Mouse (Mus musculus): Measurements from ENCODE around the gene Alk. TPM values are rescaled to one million over a fixed set of nuclear protein-coding genes. Genes with fewer than 3 reads are reported as not detected.

Alk gene
- polyA plus RNA-seq, 1 experiment from 2014 or later, result 8.3 TPM

- no peaks in the 10 kb centered on the region for H3K4me1 ChIP-seq
- H3K4me2 ChIP-seq, result no peak overlapping the region
- no peak overlapping the region for H3K27ac ChIP-seq (replicated peaks)
- no peaks in the 10 kb centered on the region for H3K36me3 ChIP-seq
- H3K9me3 ChIP-seq (replicated peaks), result no peaks in the 10 kb centered on the region
- H3K4me3 ChIP-seq (replicated peaks), result no peak overlapping the region
- no peak overlapping the region for H3K9ac ChIP-seq (replicated peaks)
- WGBS, result 82% methylated on average over 5 of the region's 5 CpGs
- no peaks in the 10 kb centered on the region for H3K27me3 ChIP-seq (replicated peaks)
- ATAC-seq (ENCODE audit: low FRiP score), result no peak
These were observed 596.0 kb downstream of the Alk start for GRCm38 (mm10) chr17:72008389-72008788.

- no peaks in the 10 kb centered on the region for H3K36me3 ChIP-seq
- no peak overlapping the region for H3K9ac ChIP-seq (replicated peaks)
- no peak overlapping the region for H3K4me2 ChIP-seq
- ATAC-seq (ENCODE audit: low FRiP score), result no peak
- WGBS, result 80% methylated on average over 6 of the region's 6 CpGs
- no peak overlapping the region for H3K27ac ChIP-seq (replicated peaks)
- H3K4me3 ChIP-seq (replicated peaks), result no peak overlapping the region
- no peaks in the 10 kb centered on the region for H3K9me3 ChIP-seq (replicated peaks)
- no peaks in the 10 kb centered on the region for H3K27me3 ChIP-seq (replicated peaks)
- no peaks in the 10 kb centered on the region for H3K4me1 ChIP-seq
These were observed 599.1 kb downstream of the Alk start for GRCm38 (mm10) chr17:72005365-72005764.

- no peak overlapping the region for H3K4me2 ChIP-seq
- peaks cover 3% of the 10 kb centered on the region; the same call in 1 of the 2 replicates for H3K4me1 ChIP-seq
- no peaks in the 10 kb centered on the region for H3K36me3 ChIP-seq
- H3K27me3 ChIP-seq (replicated peaks), result no peaks in the 10 kb centered on the region
- H3K27ac ChIP-seq (replicated peaks), result 0 out of 2 replicates have a peak overlapping the region, but pooled peaks have one; percentile 6
- 45% methylated on average over 5 of the region's 5 CpGs for WGBS
- ATAC-seq (ENCODE audit: low FRiP score), result no peak
- H3K4me3 ChIP-seq (replicated peaks), result no peak overlapping the region
- no peaks in the 10 kb centered on the region for H3K9me3 ChIP-seq (replicated peaks)
- no peak overlapping the region for H3K9ac ChIP-seq (replicated peaks)
These were observed 604.6 kb downstream of the Alk start for GRCm38 (mm10) chr17:71999527-72000482.

- WGBS, result 64% methylated on average over 3 of the region's 3 CpGs
- Histone ChIP-seq H3K27ac (replicated peaks) (no peak overlapping the region), H3K36me3 (no peaks in the 10 kb centered on the region), H3K4me1 (peaks cover 3% of the 10 kb centered on the region; the same call in 1 of the 2 replicates), H3K4me3 (replicated peaks) (no peak overlapping the region), H3K4me2 (no peak overlapping the region), H3K9ac (replicated peaks) (no peak overlapping the region), H3K9me3 (replicated peaks) (no peaks in the 10 kb centered on the region), H3K27me3 (replicated peaks) (no peaks in the 10 kb centered on the region)
- ATAC-seq (ENCODE audit: low FRiP score), result no peak
These were observed 606.7 kb downstream of the Alk start for GRCm38 (mm10) chr17:71997680-71998079.

- no peak overlapping the region for H3K27ac ChIP-seq (replicated peaks)
- no peak overlapping the region for H3K4me3 ChIP-seq (replicated peaks)
- peaks cover 3% of the 10 kb centered on the region; the same call in 1 of the 2 replicates for H3K4me1 ChIP-seq
- no peak overlapping the region for H3K9ac ChIP-seq (replicated peaks)
- ATAC-seq (ENCODE audit: low FRiP score), result no peak
- no peaks in the 10 kb centered on the region for H3K36me3 ChIP-seq
- 76% methylated on average over 3 of the region's 3 CpGs for WGBS
- H3K27me3 ChIP-seq (replicated peaks), result no peaks in the 10 kb centered on the region
- H3K9me3 ChIP-seq (replicated peaks), result no peaks in the 10 kb centered on the region
- no peak overlapping the region for H3K4me2 ChIP-seq
These were observed 608.9 kb downstream of the Alk start for GRCm38 (mm10) chr17:71995539-71995938.

- Histone ChIP-seq H3K9ac (replicated peaks) (no peak overlapping the region), H3K9me3 (replicated peaks) (no peaks in the 10 kb centered on the region), H3K4me3 (replicated peaks) (no peak overlapping the region), H3K27ac (replicated peaks) (no peak overlapping the region), H3K4me2 (no peak overlapping the region), H3K36me3 (no peaks in the 10 kb centered on the region), H3K4me1 (no peaks in the 10 kb centered on the region), H3K27me3 (replicated peaks) (no peaks in the 10 kb centered on the region)
- WGBS, result 79% methylated on average over 1 of the region's 1 CpGs
- ATAC-seq (ENCODE audit: low FRiP score), result no peak
These were observed 610.3 kb downstream of the Alk start for GRCm38 (mm10) chr17:71994144-71994543.

- Histone ChIP-seq H3K27me3 (replicated peaks) (no peaks in the 10 kb centered on the region), H3K4me3 (replicated peaks) (no peak overlapping the region), H3K4me1 (0 out of 2 replicates have a peak, but pooled peaks cover 3% of the 10 kb centered on the region), H3K36me3 (no peaks in the 10 kb centered on the region), H3K9me3 (replicated peaks) (no peaks in the 10 kb centered on the region), H3K9ac (replicated peaks) (no peak overlapping the region), H3K4me2 (no peak overlapping the region), H3K27ac (replicated peaks) (no peak overlapping the region)
- 93% methylated on average over 2 of the region's 2 CpGs for WGBS
- no peak for ATAC-seq (ENCODE audit: low FRiP score)
These were observed 611.4 kb downstream of the Alk start for GRCm38 (mm10) chr17:71993011-71993410.

- Histone ChIP-seq H3K9ac (replicated peaks) (no peak overlapping the region), H3K4me1 (peaks cover 19% of the 10 kb centered on the region), H3K27me3 (replicated peaks) (no peaks in the 10 kb centered on the region), H3K4me2 (no peak overlapping the region), H3K4me3 (replicated peaks) (no peak overlapping the region), H3K27ac (replicated peaks) (no peak overlapping the region), H3K36me3 (no peaks in the 10 kb centered on the region), H3K9me3 (replicated peaks) (no peaks in the 10 kb centered on the region)
- ATAC-seq (ENCODE audit: low FRiP score), result no peak
- WGBS, result 63% methylated on average over 3 of the region's 3 CpGs
These were observed 613.2 kb downstream of the Alk start for GRCm38 (mm10) chr17:71991260-71991659.

GRCm38 (mm10) chr17:71990176-71990720 is 614.2 kb downstream of the Alk start:
- H3K9ac ChIP-seq (replicated peaks), result no peak overlapping the region
- H3K4me3 ChIP-seq (replicated peaks), result no peak overlapping the region
- H3K36me3 ChIP-seq, result no peaks in the 10 kb centered on the region
- ATAC-seq (ENCODE audit: low FRiP score), result no peak
- H3K9me3 ChIP-seq (replicated peaks), result no peaks in the 10 kb centered on the region
- no peak overlapping the region for H3K27ac ChIP-seq (replicated peaks)
- no peak overlapping the region for H3K4me2 ChIP-seq
- no peaks in the 10 kb centered on the region for H3K27me3 ChIP-seq (replicated peaks)
- H3K4me1 ChIP-seq, result peaks cover 24% of the 10 kb centered on the region
- WGBS, result 76% methylated on average over 4 of the region's 4 CpGs

GRCm38 (mm10) chr17:71988736-71989569 is 615.5 kb downstream of the Alk start:
- peaks cover 24% of the 10 kb centered on the region for H3K4me1 ChIP-seq
- no peak overlapping the region for H3K9ac ChIP-seq (replicated peaks)
- no peak overlapping the region for H3K27ac ChIP-seq (replicated peaks)
- no peak for ATAC-seq (ENCODE audit: low FRiP score)
- no peaks in the 10 kb centered on the region for H3K27me3 ChIP-seq (replicated peaks)
- 65% methylated on average over 9 of the region's 9 CpGs for WGBS
- H3K4me2 ChIP-seq, result no peak overlapping the region
- no peaks in the 10 kb centered on the region for H3K36me3 ChIP-seq
- H3K4me3 ChIP-seq (replicated peaks), result no peak overlapping the region
- no peaks in the 10 kb centered on the region for H3K9me3 ChIP-seq (replicated peaks)

- Histone ChIP-seq H3K36me3 (no peaks in the 10 kb centered on the region), H3K27ac (replicated peaks) (peak overlapping the region; percentile 14; the same call in 1 of the 2 replicates), H3K9ac (replicated peaks) (no peak overlapping the region), H3K4me3 (replicated peaks) (no peak overlapping the region), H3K9me3 (replicated peaks) (no peaks in the 10 kb centered on the region), H3K4me1 (peaks cover 24% of the 10 kb centered on the region), H3K27me3 (replicated peaks) (no peaks in the 10 kb centered on the region), H3K4me2 (no peak overlapping the region)
- WGBS, result 56% methylated on average over 8 of the region's 8 CpGs
- peak; percentile 35; the same call in 1 of the 2 replicates for ATAC-seq (ENCODE audit: low FRiP score)
These were observed 617.4 kb downstream of the Alk start for GRCm38 (mm10) chr17:71986998-71987397.

Measured in neural tube, embryonic 15.5 days (tissue).